Mouse (Mus musculus) liver, embryonic 14.5 days (tissue): ENCODE measurements around the gene Hsd17b13.

Source experiments
- CTCF ChIP-seq: IDR thresholded peaks from 2 replicates; pipeline ENCODE4 v1.5.1; 2016; ENCODE audit warnings: antibody characterized with exemption, low read depth, control low read depth
- EP300 ChIP-seq: IDR thresholded peaks from 2 replicates; pipeline ENCODE4 v1.6.1; 2016; ENCODE audit warnings: antibody characterized with exemption, low read depth

DNA sequence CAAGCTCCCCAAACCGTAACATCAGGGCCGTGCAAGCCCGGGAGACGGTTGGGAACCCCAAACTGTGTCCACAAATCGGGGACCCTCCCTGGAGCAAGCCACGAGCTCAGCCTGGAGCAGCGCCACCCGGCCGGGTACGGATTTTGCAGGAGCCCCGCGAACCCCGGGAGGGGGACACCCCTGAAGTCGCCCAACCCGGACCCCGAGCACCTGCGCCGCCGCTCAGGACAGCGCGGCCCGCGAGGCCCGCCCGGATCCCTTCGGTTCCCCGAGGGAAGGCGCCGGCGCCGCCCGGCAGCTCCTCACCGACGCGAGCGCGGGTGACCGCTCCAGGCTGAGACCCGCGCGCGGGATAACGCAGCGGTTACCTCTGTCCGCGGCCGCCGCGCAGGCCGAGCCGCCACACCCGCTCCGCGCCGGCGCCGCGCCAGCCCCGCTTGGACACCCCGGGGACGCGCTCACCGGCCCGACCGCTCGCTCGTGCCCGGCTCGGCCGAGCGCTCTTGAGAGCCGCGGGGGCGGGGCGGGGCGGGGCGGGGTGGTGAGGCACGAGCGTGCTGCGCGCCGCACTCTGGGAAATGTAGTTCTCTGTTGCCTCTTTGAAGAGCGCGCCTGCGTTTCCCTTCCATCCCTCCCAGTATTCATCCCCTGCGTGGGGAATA lies 66.3 kb downstream of the Hsd17b13 start, which contains the start of gene Klhl8:
- TF ChIP-seq CTCF (no peak), EP300 (no peak)
